Mouse (Mus musculus) liver, adult 2 months (tissue): Measurements from ENCODE around the gene Gabbr1. TPM values are rescaled to one million over a fixed set of nuclear protein-coding genes. Genes with fewer than 3 reads are reported as not detected.

Experiments
- DNase-seq: peaks from one replicate; pipeline ENCODE4 v3.0.0-alpha.2; 2011; ENCODE audit warnings: low read depth, low spot score; ENCODE audit errors: extremely low read depth
- H3K27ac ChIP-seq: fragments of 200-500 bp; replicated peaks from 2 replicates; pipeline ENCODE4 v1.5.1; 2012; ENCODE audit warnings: low read depth, mild to moderate bottlenecking, control low read depth, inconsistent platforms, low read length; ENCODE audit not compliant: insufficient read depth
- H3K27me3 ChIP-seq: fragments of 200-500 bp; 2 replicates; pipeline ENCODE4 v1.6.1; 2012; ENCODE audit warnings: mild to moderate bottlenecking, moderate library complexity, low read length, inconsistent platforms; ENCODE audit not compliant: control insufficient read depth, insufficient read depth
- H3K36me3 ChIP-seq: fragments of 200-500 bp; 2 replicates; pipeline ENCODE4 v1.6.1; 2012; ENCODE audit warnings: low read length, inconsistent platforms; ENCODE audit not compliant: control insufficient read depth, insufficient read depth
- H3K4me1 ChIP-seq: fragments of 200-500 bp; 2 replicates; pipeline ENCODE4 v1.6.1; 2011; ENCODE audit warnings: low read length; ENCODE audit not compliant: control insufficient read depth, insufficient read depth
- H3K4me3 ChIP-seq: fragments of 200-500 bp; 2 replicates; pipeline ENCODE4 v1.5.1; 2011; ENCODE audit warnings: low read depth, mild to moderate bottlenecking, control low read depth, low read length, moderate library complexity; ENCODE audit not compliant: insufficient read depth
- H3K79me2 ChIP-seq: fragments of 200-500 bp; 2 replicates; pipeline ENCODE4 v1.6.1; 2012; ENCODE audit warnings: inconsistent platforms, mild to moderate bottlenecking, low read length, moderate library complexity; ENCODE audit not compliant: control insufficient read depth, insufficient read depth
- H3K9ac ChIP-seq: fragments of 200-500 bp; 2 replicates; pipeline ENCODE4 v1.6.1; 2012; ENCODE audit warnings: low read depth, mild to moderate bottlenecking, control low read depth, inconsistent platforms, low read length
- CTCF ChIP-seq: fragments of 200-500 bp; IDR thresholded peaks from 2 replicates; pipeline ENCODE4 v1.5.1; 2011; ENCODE audit warnings: low read depth, low read length, control low read depth
- POLR2A ChIP-seq: fragments of 200-500 bp; IDR thresholded peaks from 2 replicates; pipeline ENCODE4 v1.6.1; 2011; ENCODE audit warnings: low read length, control low read depth; ENCODE audit not compliant: insufficient read depth; ENCODE audit errors: extremely low read depth
- WGBS: fragments of 180-500 bp; shearing (Covaris S2); methylation state at CpG from one replicate; pipeline ENCODE4 v1.1.7; 2018; 5-methylcytosine and 5-hydroxymethylcytosine counted together
- polyA plus RNA-seq: library from polyadenylated mRNA; depleted of rRNA; stranded (reverse); fragments of >200 nt; gene quantifications from 2 replicates; pipeline ENCODE4 v1.2.3, GENCODE M21; 2012
- total RNA-seq: library from RNA; depleted of rRNA; stranded (reverse); fragments of >200 nt; gene quantifications from 2 replicates; pipeline ENCODE4 v1.2.3, GENCODE M21; 2014

Gabbr1 gene
- total and polyA plus RNA-seq, 2 experiments, result 1.2 to 3.2 TPM

DNA sequence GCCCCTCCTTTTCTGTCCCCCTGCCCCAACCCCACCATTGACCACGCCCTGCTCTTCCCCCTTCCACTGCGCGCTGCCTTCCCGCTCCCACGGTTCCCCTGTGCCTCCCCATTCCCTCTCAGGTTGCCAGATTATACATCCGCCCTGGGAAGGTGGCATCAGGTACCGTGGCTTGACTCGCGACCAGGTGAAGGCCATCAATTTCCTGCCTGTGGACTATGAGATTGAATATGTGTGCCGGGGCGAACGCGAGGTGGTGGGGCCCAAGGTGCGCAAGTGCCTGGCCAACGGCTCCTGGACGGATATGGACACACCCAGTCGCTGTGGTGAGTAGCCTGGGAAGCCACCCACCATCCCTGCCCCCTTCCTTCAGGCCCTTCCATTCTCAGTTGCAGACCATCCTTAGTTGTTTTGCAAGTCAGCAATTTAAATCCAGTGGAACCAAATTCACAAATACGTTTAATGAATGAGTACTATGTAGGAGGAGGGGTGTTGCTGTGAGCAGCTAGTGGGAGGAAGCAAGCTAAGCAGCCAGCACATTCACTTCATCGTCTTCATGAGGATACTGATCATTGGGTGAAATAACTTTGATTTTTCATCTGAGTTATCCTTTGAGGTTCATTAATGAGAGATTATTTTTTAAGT lies 1.7 kb downstream of the Gabbr1 start:
- no peak for DNase-seq
- H3K79me2 ChIP-seq, result no peaks in the 10 kb centered on the region
- peaks cover 8% of the 10 kb centered on the region for H3K4me1 ChIP-seq
- 37% methylated on average over 19 of the region's 19 CpGs for WGBS
- H3K9ac ChIP-seq, result no peak overlapping the region
- no peak for TF ChIP-seq CTCF
- no peak for TF ChIP-seq POLR2A
- H3K27ac ChIP-seq, result no peak overlapping the region
- H3K27me3 ChIP-seq, result peaks cover 33% of the 10 kb centered on the region
- no peak overlapping the region for H3K4me3 ChIP-seq
- H3K36me3 ChIP-seq, result no peaks in the 10 kb centered on the region

DNA sequence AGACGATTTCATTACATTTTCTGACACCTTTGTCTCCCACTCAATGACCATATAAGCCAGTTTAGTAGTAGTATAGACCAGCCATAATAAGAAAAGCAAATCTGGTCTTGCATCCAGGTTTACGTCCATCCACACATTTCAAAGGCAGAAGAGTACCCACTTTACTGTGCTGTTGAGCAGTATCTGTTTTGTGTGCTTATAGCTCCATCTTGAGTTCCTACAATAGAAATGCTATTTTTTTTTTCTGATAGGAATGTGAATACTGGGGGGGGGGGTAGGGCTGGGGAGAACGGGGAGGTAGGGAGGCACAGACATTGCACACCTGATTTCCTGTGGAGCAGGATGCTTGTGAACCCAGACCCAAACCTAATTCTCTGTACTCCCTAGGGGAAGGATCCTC lies 2.2 kb downstream of the Gabbr1 start:
- peak; percentile 24 for DNase-seq
- Histone ChIP-seq H3K4me1 (peaks cover 8% of the 10 kb centered on the region), H3K36me3 (no peaks in the 10 kb centered on the region), H3K27me3 (peaks cover 33% of the 10 kb centered on the region), H3K27ac (no peak overlapping the region), H3K79me2 (no peaks in the 10 kb centered on the region), H3K4me3 (no peak overlapping the region), H3K9ac (no peak overlapping the region)
- 32% methylated on average over 3 of the region's 3 CpGs for WGBS
- TF ChIP-seq CTCF (peak; percentile 18; the same call in 1 of the 2 replicates), POLR2A (no peak)

DNA sequence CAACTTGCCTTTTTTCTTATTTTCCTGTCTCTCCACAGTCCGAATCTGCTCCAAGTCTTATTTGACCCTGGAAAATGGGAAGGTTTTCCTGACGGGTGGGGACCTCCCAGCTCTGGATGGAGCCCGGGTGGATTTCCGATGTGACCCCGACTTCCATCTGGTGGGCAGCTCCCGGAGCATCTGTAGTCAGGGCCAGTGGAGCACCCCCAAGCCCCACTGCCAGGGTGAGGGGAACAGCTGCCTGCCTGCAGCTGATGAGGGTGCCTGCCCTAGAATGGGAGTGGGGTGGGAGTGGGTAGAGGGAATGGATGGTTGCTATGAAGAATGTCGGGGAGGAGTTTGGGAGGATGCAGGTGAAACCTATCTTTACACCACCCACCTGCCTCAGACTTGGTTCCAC lies 2.6 kb downstream of the Gabbr1 start:
- Histone ChIP-seq H3K27ac (no peak overlapping the region), H3K79me2 (no peaks in the 10 kb centered on the region), H3K36me3 (no peaks in the 10 kb centered on the region), H3K9ac (no peak overlapping the region), H3K4me3 (no peak overlapping the region), H3K4me1 (peaks cover 8% of the 10 kb centered on the region), H3K27me3 (peaks cover 33% of the 10 kb centered on the region)
- TF ChIP-seq CTCF, result no peak
- TF ChIP-seq POLR2A, result no peak
- no peak for DNase-seq
- 71% methylated on average over 7 of the region's 7 CpGs for WGBS

DNA sequence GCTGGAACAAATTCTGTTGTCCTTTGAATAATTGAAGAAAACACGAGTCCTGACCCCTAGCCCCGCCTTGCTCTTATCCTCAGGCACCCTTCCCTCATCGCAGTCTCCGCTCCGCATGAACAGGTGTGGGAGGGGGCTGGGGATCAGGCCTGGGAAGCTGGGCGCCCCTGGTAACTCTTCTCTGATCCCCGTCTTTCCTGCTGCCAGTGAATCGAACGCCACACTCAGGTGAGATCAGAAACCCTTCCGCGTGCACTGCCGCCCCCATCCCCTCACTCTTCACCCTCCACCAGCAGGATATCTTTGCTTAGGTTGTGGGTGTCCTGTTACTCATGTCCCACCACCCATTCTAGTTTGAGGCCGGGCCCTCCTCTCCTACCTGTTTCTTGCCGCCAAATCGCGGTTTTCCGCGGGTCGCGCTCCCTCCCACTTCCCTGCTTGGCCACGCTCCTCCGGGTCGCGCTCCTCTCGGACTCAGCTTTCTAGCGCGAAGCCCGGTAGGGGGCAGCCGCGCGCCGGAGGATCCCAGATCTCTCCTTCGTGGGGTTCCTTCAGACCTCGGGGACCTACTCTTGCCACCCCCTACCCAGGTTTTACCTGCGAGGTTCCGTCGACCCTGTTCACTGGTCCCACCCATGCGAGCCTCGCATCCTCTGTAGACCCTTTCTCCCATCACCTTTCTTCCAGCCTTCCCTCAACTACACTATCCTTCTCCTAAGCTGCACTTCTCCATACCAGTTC lies 4.0 kb downstream of the Gabbr1 start:
- Histone ChIP-seq H3K4me3 (no peak overlapping the region), H3K27ac (no peak overlapping the region), H3K27me3 (peaks cover 33% of the 10 kb centered on the region), H3K36me3 (no peaks in the 10 kb centered on the region), H3K4me1 (peaks cover 8% of the 10 kb centered on the region), H3K79me2 (no peaks in the 10 kb centered on the region), H3K9ac (no peak overlapping the region)
- WGBS, result 10% methylated on average over 39 of the region's 39 CpGs
- TF ChIP-seq POLR2A, result no peak
- peak; percentile 65 for TF ChIP-seq CTCF
- no peak for DNase-seq

DNA sequence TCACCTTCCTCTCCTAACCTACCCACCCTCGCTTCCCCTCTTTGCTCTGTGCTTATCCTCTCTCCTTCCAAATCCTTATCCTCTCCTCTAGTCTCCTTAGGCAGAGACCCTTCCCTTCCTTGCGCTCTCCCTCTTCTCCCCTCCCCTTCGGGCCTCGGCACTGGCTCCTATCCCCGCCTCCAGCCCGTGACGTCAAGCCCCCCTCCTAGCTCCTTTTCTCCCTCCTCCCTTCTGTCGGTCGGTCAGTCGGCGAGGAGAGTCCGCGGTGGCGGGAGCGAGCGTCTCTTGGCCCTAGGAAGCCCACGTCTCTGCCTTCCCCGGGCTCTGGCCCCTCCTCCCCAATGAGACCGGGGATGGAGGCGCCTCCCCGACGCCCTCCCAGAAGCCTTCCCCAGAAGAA lies 4.6 kb downstream of the Gabbr1 start:
- WGBS, result 5% methylated on average over 22 of the region's 22 CpGs
- Histone ChIP-seq H3K36me3 (no peaks in the 10 kb centered on the region), H3K4me1 (peaks cover 8% of the 10 kb centered on the region), H3K79me2 (no peaks in the 10 kb centered on the region), H3K27me3 (peaks cover 33% of the 10 kb centered on the region), H3K4me3 (peak overlapping the region; percentile 26), H3K27ac (no peak overlapping the region), H3K9ac (peak overlapping the region; percentile 33; the same call in 1 of the 2 replicates)
- TF ChIP-seq CTCF (no peak), POLR2A (no peak)
- DNase-seq, result no peak

DNA sequence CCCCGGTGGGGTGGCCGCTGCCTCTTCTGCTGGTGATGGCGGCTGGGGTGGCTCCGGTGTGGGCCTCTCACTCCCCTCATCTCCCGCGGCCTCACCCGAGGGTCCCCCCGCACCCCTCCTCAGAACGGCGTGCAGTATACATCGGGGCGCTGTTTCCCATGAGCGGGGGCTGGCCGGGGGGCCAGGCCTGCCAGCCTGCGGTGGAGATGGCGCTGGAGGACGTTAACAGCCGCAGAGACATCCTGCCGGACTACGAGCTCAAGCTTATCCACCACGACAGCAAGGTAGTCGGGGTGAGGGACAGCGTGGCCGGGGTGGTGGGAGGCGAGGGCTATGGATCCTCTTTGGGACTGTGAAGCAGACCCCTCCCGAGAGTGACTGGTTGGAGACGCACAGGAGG lies 5.1 kb downstream of the Gabbr1 start:
- no peak for DNase-seq
- Histone ChIP-seq H3K27me3 (peaks cover 32% of the 10 kb centered on the region), H3K4me3 (peak overlapping the region; percentile 26; the same call in 1 of the 2 replicates), H3K79me2 (no peaks in the 10 kb centered on the region), H3K36me3 (no peaks in the 10 kb centered on the region), H3K9ac (no peak overlapping the region), H3K27ac (no peak overlapping the region), H3K4me1 (peaks cover 8% of the 10 kb centered on the region)
- TF ChIP-seq POLR2A (no peak), CTCF (no peak)
- WGBS, result 24% methylated on average over 27 of the region's 27 CpGs
